Mouse (Mus musculus) bone marrow, adult 2 months (tissue): ENCODE data around the gene Cfap100. TPM values are rescaled to one million over a fixed set of nuclear protein-coding genes. Genes with fewer than 3 reads are reported as not detected.

ENCODE experiments used
- H3K27ac ChIP-seq: fragments of 200-500 bp; 2 replicates; pipeline ENCODE4 v1.5.1; 2012; ENCODE audit warnings: low read depth, mild to moderate bottlenecking, control low read depth, inconsistent platforms, low read length; ENCODE audit not compliant: control insufficient read depth, poor library complexity, insufficient read depth
- H3K4me1 ChIP-seq: fragments of 200-500 bp; 2 replicates; pipeline ENCODE4 v1.6.1; 2011; ENCODE audit warnings: low read length; ENCODE audit not compliant: control insufficient read depth, insufficient read depth
- H3K4me3 ChIP-seq: fragments of 200-500 bp; replicated peaks from 2 replicates; pipeline ENCODE3; 2011; ENCODE audit warnings: mild to moderate bottlenecking, low read depth, low read length, control low read depth; ENCODE audit not compliant: control insufficient read depth
- CTCF ChIP-seq: fragments of 200-500 bp; IDR thresholded peaks from 2 replicates; pipeline ENCODE4 v1.5.1; 2011; ENCODE audit warnings: low read length, control low read depth; ENCODE audit not compliant: control insufficient read depth, insufficient read depth
- POLR2A ChIP-seq: fragments of 200-500 bp; IDR thresholded peaks from 2 replicates; pipeline ENCODE4 v1.6.1; 2011; ENCODE audit warnings: low read depth, mild to moderate bottlenecking, control low read depth, low read length, borderline replicate concordance; ENCODE audit not compliant: control insufficient read depth
- WGBS: fragments of 180-500 bp; shearing (Covaris S2); methylation state at CpG from one replicate; pipeline ENCODE4 v1.1.7; 2018; 5-methylcytosine and 5-hydroxymethylcytosine counted together
- polyA plus RNA-seq: library from polyadenylated mRNA; stranded (reverse); fragments of >200 nt; gene quantifications from 2 replicates; pipeline ENCODE4 v1.2.4, GENCODE M21; 2011; ENCODE audit warnings: low replicate concordance; ENCODE audit not compliant: missing spikeins, insufficient read depth, insufficient read length

The Cfap100 gene
- polyA plus RNA-seq, 1 experiment: not detected

- WGBS: 79% methylated on average over 4 of the region's 4 CpGs
- Histone ChIP-seq H3K27ac (no peak overlapping the region), H3K4me1 (no peaks in the 10 kb centered on the region), H3K4me3 (no peak overlapping the region)
- no peak for TF ChIP-seq POLR2A
These were observed 2.6 kb downstream of the Cfap100 start for GRCm38 (mm10) chr6:90426003-90426402.

GRCm38 (mm10) chr6:90425361-90425760, 3.2 kb downstream of the Cfap100 start:
- TF ChIP-seq POLR2A: no peak
- no peak for TF ChIP-seq CTCF
- Histone ChIP-seq H3K4me3 (no peak overlapping the region), H3K27ac (no peak overlapping the region), H3K4me1 (no peaks in the 10 kb centered on the region)
- 82% methylated on average over 3 of the region's 3 CpGs for WGBS

- Histone ChIP-seq H3K27ac (no peak overlapping the region), H3K4me3 (no peak overlapping the region), H3K4me1 (no peaks in the 10 kb centered on the region)
- peak; percentile 91 for TF ChIP-seq CTCF
- peak; percentile 21; the same call in 1 of the 2 replicates for TF ChIP-seq POLR2A
- 8% methylated on average over 14 of the region's 14 CpGs for WGBS
These were observed 6.0 kb downstream of the Cfap100 start for GRCm38 (mm10) chr6:90422565-90422964.

GRCm38 (mm10) chr6:90411926-90412325, 16.7 kb downstream of the Cfap100 start:
- Histone ChIP-seq H3K4me3 (no peak overlapping the region), H3K4me1 (no peaks in the 10 kb centered on the region), H3K27ac (no peak overlapping the region)
- TF ChIP-seq POLR2A (no peak), CTCF (no peak)
- 76% methylated on average over 7 of the region's 7 CpGs for WGBS

GRCm38 (mm10) chr6:90410972-90411371, 17.6 kb downstream of the Cfap100 start:
- no peak overlapping the region for H3K4me3 ChIP-seq
- no peaks in the 10 kb centered on the region for H3K4me1 ChIP-seq
- WGBS: 77% methylated on average over 1 of the region's 1 CpGs
- TF ChIP-seq CTCF (no peak), POLR2A (no peak)
- H3K27ac ChIP-seq: no peak overlapping the region

DNA sequence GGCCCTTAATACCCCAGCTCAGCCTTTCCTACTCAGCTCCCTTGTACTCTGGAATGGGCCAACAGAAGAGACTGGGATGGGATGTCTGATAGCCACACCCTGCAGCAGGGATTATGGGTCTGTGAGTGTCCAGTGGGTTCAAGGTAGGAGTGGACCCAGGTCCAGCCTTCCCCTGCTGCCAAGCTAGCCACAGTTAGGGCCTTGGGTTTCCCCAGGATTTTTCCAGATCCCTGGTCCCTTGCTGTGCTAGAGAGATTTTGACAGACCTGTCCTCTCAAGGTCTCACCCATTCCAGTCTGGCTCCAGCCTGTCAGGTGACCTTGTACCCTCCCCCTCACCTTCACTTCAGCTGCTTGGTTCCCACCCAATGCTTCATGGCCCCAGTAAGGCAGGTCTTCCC, 20.0 kb downstream of the Cfap100 start:
- Histone ChIP-seq H3K4me3 (no peak overlapping the region), H3K4me1 (no peaks in the 10 kb centered on the region), H3K27ac (no peak overlapping the region)
- no peak for TF ChIP-seq CTCF
- TF ChIP-seq POLR2A: no peak

GRCm38 (mm10) chr6:90397291-90397690, 31.3 kb downstream of the Cfap100 start:
- WGBS: 88% methylated on average over 3 of the region's 3 CpGs
- Histone ChIP-seq H3K4me1 (no peaks in the 10 kb centered on the region), H3K27ac (no peak overlapping the region), H3K4me3 (no peak overlapping the region)
- TF ChIP-seq POLR2A: no peak
- TF ChIP-seq CTCF: no peak

GRCm38 (mm10) chr6:90395751-90396150, 32.8 kb downstream of the Cfap100 start:
- TF ChIP-seq CTCF: no peak
- TF ChIP-seq POLR2A: no peak
- 88% methylated on average over 2 of the region's 2 CpGs for WGBS
- no peak overlapping the region for H3K27ac ChIP-seq

GRCm38 (mm10) chr6:90393948-90394347, 34.6 kb downstream of the Cfap100 start:
- 65% methylated on average over 3 of the region's 3 CpGs for WGBS
- Histone ChIP-seq H3K27ac (no peak overlapping the region), H3K4me3 (no peak overlapping the region), H3K4me1 (no peaks in the 10 kb centered on the region; the same call in none of the 2 replicates)
- TF ChIP-seq CTCF (no peak), POLR2A (no peak)

More at GRCm38 (mm10) chr6:90395751-90396150, 32.8 kb downstream of the Cfap100 start:
- Histone ChIP-seq H3K4me1 (no peaks in the 10 kb centered on the region; the same call in 1 of the 2 replicates), H3K4me3 (no peak overlapping the region)
